Mouse (Mus musculus) layer of hippocampus, adult 9-10 months (tissue): ENCODE measurements around the gene E330021D16Rik.
"Not testable (repeated sequence)": the region's sequence is repeated elsewhere in the genome, so short reads cannot be mapped to it uniquely, and the experiment has no call there.

Experiments
- DNase-seq: peaks from one replicate; pipeline ENCODE4 v3.0.0; 2022; ENCODE audit warnings: low spot score

Gene E330021D16Rik

GRCm38 (mm10) chr6:136415133-136415775 is at the start of gene E330021D16Rik:
Gene E330021D16Rik, minus strand, starts transcription at chr6:136415569.
- no peak for DNase-seq

DNA sequence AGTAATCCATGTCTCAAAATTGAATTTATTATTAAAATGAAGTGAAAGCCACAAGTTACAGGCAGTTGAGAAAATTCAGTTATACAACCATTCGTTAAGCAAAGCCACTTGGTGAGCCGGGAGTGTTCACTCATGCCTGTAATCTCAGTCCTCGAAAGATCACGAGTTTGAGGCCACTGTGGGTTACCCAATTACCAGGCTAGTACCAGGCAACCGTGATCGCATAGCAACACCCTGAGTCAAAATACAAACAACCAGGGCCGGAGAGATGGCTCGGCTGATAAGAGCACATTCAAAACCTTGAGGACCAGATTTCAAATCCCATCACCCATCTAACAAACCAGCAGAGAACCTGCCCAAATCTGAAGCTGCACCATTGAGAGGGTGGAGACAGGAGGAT is 49.7 kb upstream of the E330021D16Rik start:
- DNase-seq, result no peak

DNA sequence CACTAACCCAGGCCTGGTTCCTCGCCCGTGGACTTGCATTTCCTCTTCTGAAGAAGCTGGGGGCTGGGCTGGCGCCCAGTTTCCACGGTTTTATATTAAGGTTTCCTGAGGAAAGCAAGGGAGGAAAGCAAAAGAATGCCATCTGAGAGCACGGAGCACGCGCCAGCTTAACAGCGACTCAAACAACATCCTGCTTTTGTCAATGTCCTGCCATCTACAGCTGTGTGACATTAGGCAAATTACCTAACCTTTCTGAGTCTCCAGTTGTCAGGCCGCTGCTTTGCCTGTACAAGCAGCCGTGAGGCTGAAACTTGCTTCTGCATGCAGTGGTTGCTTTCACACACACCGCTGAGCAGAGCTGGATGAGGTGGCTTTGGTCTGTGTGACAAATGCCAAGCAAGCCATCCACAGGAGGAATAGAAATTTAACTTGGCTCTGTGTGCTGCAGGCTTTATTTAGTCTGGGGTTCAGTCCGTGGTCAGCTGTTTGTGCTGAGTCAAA is 48.8 kb upstream of the E330021D16Rik start:
- no peak for DNase-seq

- DNase-seq, result no peak
These were observed 48.1 kb upstream of the E330021D16Rik start for GRCm38 (mm10) chr6:136463491-136463890.

- no peak for DNase-seq
These were observed 43.8 kb upstream of the E330021D16Rik start for GRCm38 (mm10) chr6:136459156-136459555.

GRCm38 (mm10) chr6:136456302-136456701 is 40.9 kb upstream of the E330021D16Rik start:
- DNase-seq, result no peak

- DNase-seq, result no peak
These were observed 40.3 kb upstream of the E330021D16Rik start for GRCm38 (mm10) chr6:136455696-136456095.

DNA sequence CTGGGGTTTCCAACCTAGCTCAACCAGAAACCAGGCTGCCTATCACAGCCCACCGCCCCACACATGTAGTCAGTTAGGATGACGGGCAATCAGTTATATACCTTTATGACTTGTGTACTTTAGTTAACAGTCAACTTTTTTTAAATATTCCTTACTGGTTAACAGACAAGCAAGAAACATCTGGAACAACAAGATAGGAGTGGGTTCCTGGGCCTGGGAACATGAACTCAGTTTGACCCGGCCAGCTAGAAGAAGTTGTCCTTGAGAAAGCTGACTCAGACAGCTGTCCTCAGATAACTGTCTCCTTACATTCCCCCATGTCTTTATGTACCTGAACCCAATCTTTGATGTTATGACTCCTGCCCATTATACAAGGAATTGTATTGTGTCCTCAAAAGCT is 37.3 kb upstream of the E330021D16Rik start:
- no peak for DNase-seq

DNA sequence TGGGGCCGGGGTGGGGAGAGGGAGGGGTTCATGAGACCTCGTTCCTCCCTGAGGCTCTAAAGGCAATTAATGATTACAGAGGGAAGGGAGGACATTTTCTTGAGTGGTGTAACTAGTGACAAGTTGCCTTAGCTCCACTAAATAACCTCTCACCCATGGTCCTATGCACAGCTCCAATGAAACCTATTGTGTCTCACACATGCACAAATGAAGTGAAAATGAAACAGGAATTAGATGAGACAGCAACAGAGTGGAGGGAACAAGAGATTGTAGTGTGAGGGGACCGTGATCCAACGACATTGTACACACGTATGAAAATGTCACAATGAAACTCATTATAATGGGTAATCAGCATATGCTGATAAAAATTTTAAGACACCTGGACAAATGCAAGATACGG is 35.5 kb upstream of the E330021D16Rik start:
- no peak for DNase-seq

DNA sequence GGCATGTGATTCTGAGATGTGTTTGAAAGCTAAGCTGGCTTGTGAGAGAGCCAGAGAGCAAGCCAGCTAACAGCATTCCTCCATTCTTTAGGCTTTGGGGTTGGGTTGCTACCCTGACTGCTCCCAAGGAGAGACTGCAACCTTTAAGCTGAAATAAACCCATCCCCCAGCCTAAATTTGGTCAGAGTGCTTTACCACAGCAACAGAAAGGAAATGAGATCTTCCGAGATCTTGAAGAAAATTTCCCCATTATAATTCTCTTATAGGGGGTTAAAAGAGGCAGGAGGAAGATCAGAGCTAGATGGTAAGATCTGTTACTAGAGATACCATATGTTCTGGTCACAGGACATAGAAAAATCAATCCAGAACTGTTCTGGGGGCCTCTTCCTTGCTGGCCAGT is 34.6 kb upstream of the E330021D16Rik start:
- no peak for DNase-seq

GRCm38 (mm10) chr6:136449270-136449692 is 33.9 kb upstream of the E330021D16Rik start:
- no peak for DNase-seq

GRCm38 (mm10) chr6:136439205-136439604 is 23.8 kb upstream of the E330021D16Rik start:
- not testable (repeated sequence) for DNase-seq

DNA sequence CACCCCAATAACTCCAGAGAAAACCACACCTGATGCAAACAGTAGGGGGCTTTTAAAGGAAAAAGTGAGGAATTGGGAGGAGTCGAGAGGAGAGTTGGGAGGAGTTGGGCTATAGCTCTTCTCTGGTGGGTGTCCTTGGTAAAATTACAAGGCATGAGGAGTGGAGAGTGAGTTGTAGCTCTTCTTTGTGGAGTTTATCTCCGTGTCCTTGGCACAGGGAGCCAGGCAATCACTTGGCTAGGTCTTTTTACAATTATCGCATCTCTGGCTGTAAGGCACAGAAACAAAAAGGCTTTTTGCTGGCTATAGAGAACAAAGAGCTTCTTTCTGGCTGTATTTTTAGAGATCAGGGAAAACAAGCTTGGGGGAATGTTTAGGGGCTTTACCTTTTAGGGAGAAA is 20.8 kb upstream of the E330021D16Rik start:
- not testable (repeated sequence) for DNase-seq

DNA sequence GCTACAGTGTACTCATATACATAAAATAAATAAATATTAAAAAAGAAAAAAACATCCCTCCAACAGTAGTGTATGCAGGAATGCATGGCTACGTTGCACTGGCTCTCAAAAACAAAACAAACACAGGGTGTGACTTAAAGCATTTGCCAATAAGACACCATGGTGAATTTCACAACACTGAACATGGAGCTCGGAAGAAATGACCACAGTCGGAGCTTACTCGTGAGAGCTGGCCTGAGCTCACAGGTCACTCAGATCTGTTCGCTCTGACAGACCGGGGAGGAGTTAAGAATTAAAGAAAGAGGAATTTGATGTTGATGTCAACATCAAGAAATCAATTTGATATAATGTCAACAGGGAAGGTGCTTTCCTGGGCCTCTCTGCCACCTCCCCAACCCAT is 18.2 kb upstream of the E330021D16Rik start:
- DNase-seq, result no peak

- DNase-seq, result no peak
These were observed 16.5 kb upstream of the E330021D16Rik start for GRCm38 (mm10) chr6:136431896-136432248.

- no peak for DNase-seq
These were observed 16.0 kb upstream of the E330021D16Rik start for GRCm38 (mm10) chr6:136431169-136431895.

DNA sequence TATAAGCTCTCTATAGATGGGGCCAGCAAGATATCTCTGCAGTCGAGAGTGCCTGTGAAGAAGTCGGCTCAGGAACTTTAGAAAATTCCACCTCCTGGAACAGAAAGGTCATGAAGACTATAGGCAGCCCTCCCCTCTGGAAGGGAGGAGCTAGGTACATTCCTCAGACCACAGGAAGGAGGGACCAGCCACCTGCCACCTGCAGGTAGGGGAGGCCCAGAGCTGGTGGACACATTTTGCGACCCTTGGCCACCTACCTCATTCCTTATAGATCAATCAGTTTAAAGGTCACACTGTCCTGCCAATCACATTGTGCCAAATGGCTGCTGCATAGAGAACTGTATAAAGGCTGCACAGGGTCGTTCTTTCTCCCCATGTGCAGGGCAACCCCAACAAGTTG is 14.1 kb upstream of the E330021D16Rik start:
- no peak for DNase-seq

GRCm38 (mm10) chr6:136428412-136428811 is 13.0 kb upstream of the E330021D16Rik start:
- no peak for DNase-seq

DNA sequence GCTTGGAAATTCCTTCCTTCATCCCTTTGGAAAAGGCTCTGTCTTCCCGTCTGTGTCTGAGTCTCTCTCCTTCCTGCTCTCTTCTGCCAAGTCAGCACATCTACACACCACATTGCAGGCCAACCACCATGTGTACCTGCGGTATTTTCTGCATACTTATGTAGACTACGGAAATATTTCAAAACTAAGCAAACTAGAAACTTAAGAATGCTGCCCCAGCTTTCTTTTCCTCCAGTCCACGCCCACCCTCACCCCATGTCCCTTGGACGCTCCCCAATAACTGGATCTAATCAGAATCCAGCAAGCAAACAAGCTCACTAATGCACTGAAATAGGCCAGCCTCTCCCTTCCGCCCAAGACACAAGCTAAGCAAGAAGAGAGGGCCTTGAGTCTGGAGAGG is 11.9 kb upstream of the E330021D16Rik start:
- no peak for DNase-seq

DNA sequence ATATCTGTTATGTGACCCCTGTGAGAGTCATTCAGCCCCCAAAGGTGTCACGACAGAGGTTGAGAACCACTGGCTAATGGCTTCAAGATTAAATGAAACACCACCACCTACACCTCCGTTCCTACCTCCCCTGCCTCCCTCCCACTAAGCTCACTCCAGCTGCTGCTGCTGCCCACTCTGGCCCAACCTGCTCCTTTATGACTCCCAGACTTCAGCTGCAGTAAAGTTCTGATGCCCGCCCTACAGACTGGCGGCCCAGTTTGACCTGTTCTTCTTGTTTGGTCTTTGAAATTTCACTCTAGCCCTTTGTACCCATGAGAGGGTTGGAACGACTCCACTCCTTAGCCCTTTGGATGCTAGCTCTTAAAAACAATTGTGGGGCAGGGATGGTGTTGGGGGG is 10.6 kb upstream of the E330021D16Rik start:
- DNase-seq, result no peak

- DNase-seq, result no peak
These were observed 8.8 kb upstream of the E330021D16Rik start for GRCm38 (mm10) chr6:136424166-136424565.

DNA sequence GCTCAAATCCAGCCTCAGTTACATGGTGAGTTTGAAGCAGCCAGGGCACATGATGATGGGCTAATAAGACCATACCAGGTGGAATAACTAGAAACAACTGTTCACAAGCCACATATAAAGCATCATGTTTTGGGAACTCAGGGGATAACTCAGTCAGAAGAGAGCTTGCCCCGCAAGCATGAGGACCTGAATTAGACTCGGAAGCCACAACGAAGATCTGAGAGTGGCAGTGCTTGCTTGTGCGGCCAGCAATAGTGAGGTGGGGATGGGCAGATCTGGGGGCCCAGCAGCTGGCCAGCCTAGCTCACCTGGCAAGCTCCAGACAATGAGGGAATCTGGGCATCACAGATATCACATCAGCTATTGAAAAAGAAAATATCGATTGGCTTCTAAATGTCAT is 7.8 kb upstream of the E330021D16Rik start:
- DNase-seq, result no peak

- peak; percentile 30 for DNase-seq
These were observed 6.9 kb upstream of the E330021D16Rik start for GRCm38 (mm10) chr6:136422084-136422853.
